Mouse (Mus musculus): Measurements from ENCODE around the gene Bex2.
A peak's percentile ranks its signal among the peaks of the same experiment; 100 is the strongest.
"Not testable (repeated sequence)": the region's sequence is repeated elsewhere in the genome, so short reads cannot be mapped to it uniquely, and the experiment has no call there.

The Bex2 gene

DNA sequence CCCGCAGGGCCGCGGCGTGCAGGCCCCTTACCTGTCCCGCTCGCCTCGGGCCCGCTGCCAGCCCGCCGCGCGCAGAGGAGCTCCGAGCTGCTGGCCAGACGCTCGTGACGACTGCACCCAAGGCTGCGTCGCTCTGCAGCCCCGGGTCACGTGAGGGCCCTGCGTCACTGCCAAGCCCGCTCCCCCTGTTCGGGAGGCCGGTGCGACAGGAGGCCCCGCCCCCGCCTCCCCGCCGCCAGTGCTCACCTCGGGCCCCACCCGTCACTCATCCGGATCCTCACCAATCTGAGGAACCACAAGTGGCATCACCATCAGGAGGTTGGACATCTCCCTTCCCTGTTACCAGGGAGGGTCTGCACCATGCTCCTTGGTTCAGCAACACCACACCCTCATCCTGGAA, at the start of gene Bex2:
Gene Bex2 (minus strand): TSS at position 217 of the 400 bp plus-strand sequence.
- DNase-seq, result not testable (repeated sequence)

DNA sequence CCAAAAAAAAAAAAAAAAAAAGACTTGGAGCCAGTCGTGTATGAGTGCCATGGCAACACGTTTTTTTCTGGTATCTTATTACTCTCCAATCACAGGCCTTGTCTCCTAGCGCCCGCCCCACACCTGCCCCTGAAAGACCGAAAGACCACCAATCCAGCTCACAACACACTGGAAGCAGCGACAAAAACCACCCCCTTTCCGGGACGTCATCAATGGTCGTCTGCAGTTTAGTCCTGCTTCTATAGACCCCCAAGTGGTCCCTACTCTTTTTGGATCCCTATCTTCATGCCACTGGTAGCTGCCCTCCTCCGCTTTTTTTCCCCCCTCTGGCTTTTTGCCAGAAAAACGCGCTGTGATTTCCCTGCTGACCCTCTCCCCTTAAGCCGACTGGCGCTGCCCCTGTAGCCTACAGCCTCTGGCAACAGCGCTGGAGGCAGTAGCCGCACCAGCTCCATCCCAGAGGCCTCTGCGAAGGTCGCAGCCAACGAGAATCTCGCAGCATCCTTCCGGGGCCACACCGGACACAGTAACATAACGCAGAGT, 47.5 kb upstream of the Bex2 start:
- peak; percentile 61 for DNase-seq

DNA sequence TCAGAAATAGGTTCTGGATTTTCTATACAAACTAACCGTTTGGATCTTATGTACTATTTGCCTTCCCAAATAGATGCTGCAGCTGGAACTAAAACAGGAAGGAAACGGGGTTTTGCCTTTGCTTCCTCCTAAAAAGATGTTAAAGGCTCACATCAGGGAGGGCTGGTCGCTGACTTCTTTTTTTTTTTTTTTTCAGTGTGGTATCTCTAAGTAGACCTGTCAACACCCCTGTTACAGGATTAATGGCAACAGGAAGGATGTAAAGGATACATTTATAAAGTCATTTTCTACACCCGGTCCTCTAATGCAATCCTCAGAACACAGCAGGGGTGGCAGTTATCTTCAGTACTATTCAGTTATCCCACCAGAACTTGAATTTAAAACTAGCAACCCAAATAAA, 47.0 kb upstream of the Bex2 start:
- DNase-seq, result no peak

DNA sequence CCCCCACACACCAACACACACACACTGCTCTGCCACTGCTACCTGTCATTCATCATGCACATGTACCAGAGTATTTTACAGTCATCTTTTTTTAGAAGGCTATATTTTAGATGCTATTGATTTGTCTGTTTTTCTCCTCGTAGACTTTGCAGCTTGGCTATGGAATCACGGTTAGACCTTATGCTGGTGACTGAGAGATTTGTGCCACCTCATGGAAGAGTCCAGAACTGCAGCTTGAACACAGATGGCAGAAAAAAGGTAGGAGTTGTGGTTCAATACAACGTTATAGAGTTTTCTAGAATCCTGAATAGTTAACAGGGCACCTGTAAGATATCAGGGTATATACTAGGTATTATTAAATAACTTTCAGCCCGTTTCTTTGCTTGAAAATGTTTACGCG, 39.9 kb upstream of the Bex2 start:
- peak; percentile 58 for DNase-seq

DNA sequence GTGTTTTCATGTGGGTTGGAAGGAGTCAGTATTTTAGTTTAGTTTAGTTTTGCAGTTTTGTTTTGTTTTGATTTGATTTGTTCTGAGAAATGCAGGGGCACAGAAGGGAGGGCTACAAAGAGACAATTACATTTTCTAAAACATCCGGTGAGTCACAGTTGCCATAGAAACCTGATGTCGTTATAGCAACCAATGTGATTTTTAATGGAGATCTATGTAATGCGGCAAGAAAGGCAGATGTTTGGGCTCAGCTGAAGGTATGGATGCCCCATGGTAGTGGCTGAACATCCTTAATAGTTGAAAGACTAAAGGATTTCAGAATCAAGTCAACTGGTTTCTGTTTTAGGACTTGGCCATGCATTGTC, 36.7 kb upstream of the Bex2 start:
- no peak for DNase-seq

DNA sequence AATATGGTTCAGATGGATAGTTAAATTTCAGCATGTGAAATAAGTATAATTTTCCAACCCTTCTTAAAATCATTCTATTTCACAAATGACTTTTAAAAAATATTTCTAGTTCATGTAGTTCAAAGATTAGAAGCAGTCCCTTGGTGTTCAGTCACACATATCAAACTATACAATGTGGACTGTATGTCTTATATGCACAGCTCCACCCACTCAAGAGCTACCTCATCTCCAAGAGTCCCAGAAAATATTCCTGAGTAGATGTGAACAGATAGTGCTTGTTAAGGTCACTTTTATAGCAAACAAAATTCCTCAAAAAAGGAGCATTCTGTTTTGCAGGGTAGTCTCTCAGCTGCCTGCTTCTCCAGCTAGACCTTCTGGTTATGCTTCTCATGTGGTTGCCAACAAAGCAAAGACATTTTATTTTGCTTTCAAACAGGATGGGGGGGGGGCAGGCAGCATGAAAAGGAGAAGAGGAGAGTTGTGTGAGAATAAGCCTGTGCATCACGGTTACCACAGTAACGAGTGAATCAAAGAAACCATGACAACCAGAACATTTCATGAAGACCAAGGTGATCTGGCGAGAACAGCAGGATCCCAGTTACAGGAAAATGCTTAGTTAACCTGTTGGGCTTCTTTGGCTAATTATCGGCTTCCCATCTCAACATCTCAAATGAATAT, 36.1 kb upstream of the Bex2 start:
- peak; percentile 10 for DNase-seq

DNA sequence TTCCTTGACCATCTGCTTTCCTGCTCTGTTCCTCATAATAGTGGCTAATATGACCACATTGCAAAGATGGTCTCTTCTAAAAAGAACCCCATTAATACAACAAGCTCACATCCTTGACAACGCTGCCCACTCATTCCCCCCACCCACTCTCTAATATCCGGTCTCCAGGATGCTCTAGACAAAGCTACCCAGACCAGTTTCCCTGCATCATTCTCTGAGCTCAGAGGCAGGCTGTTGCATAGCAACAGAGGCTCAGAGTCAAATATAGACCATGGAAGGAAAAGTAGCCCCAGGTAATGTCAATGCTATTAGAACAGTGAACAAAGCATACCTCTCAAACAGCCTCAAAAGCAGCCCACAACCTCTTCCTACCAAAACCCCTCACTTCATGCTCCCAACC, 26.4 kb upstream of the Bex2 start:
- no peak for DNase-seq

DNA sequence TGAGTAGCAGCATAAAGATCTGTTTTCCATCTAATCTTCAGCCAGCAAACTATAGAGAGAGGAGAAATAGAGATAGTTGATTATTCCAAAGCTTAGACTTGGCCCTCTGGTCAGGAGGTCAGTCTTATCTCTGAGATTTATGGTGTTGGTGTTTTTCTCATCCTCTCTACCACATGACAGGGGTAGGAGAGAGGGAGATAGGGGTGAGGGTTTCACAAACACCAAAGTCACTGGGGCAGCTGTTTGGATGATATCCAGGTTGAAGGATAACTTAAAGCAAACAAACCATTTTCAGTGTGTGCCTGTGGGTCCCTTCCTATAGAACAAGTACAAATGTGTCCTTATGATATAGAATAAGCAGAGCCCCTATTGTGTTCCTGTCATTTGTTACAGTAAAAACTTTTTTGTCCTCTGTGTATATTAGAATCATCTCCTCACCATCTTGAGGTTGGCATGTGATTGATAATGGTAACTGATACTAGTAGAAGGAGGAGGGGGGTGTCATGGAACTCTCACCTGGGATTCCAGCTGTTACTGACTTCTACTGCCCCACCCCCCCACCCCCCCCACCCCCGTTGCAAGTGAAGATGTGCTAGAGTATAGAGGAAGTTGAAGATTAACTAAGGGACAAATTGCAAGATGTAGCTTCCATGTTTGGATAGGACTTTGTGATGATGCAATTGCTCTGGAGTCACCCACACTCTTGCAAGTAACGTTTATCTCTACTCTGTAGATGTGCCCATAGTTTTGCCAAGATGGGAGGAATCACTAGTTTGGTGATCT, 24.7 kb upstream of the Bex2 start:
- DNase-seq, result no peak

DNA sequence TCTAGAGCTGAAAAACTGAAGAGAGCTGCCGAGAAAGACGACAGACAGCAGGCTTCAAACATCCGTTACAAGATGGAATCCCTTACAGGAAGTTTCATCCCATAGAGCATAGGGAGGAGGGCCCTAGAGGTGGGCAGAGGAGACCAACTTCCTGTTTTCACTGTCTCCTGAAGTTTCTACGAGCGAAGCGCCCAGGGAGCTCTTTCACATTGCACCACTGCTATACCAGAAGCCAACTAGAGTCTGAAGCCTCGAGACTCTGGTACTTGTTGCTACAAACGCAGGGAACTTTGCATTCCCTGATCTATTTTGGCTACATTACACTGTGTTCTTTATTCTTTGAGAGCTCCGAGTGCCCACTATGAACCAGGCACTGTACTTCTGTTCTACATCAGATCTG, 17.1 kb upstream of the Bex2 start, which contains the start of gene Nxf3:
Gene Nxf3 (minus strand): TSS at position 101 of the 400 bp plus-strand sequence.
- no peak for DNase-seq

DNA sequence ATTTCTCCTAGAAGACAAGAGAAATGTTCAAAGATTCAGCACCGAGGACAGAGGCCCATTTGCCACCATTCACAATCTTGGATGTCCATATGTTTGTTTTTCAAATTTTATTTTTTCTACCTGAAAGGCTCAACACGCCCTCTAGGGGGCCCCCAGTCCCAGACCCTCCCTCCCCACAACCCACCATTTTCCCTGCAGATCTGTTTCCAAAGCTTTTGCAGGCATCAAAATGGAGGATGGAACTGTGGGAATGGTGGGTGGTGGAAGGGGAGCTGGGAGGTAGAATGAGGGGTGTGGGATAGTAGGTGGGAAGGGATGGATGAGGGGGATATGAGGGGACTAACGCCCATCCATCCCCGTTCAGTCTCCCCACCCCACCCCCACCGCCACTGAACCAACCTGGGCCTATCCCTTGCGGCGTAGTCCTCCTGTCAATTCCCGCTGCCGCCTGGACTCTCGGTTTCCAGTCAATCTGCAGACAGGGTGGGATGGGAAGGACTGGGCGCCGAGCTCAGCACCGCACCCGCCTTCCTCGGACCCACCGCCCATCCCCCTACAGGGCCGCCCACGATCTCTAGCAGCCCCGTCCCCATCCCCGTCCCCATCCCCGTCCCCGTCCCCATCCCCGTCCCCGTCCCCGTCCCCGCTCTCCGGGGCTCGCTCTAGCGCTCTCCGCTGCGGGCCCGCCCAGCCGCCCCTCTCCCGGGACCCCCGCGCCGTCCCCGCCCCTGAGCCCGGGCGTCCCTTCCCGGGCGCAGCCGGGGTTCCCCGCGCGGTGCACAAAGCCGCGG, 640 bp downstream of the Bex2 start:
- peak; percentile 18 for DNase-seq

DNA sequence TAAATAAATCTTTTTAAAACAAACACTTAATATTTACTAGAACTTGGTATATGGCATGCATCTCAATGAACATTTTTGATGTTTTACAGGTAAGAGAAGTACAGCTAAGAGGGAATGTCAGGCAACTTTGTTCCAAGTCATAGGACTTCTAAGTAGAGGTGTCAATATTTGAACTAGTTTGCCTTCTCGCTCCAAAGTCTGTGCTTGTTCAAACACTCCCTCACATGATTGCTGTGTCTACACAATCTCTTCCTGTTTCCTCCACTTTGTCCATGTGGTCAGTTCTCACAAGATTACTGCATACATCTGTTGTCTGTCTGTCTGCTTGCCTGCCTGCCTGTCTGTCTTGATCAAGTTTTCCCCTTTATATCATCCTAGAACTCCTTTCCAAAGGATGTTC, 7.3 kb downstream of the Bex2 start:
- no peak for DNase-seq

DNA sequence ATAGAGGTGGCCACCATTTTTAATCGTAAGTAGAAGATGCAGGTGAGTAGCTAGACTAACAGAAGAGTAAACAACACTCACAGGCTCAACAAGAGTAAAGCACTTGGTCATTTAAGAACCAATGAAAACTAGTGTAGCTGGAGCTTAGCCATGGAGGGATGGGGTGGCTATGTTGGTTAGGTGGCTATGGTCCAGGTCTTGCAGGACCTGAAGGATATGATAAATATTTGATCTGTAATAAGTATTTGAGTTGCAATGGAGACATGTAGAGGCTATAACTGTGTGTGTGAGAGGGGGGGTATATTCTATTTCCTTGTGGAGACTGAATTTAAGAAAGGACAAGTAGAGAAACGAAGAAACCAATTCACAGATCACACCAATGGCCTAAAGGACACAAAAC, 16.8 kb downstream of the Bex2 start:
- DNase-seq, result no peak

DNA sequence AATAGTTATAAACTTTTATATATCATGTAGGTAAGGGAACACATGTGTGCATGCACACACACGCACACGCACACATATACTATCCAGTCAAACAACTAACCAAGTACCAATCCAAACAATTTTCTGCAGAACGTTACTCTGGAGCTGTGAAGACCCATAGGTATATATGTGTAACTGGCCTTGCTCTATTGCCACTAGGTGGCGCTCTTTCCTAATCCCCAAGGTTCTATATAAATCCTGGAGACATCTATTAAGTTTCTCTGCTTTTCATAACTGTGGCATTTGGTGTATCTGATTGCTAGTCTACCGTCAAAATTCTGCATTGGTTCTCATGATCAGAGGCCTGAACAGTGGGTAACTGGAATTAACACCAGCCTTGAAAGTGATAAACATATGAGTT, 20.5 kb downstream of the Bex2 start:
- peak; percentile 65 for DNase-seq

DNA sequence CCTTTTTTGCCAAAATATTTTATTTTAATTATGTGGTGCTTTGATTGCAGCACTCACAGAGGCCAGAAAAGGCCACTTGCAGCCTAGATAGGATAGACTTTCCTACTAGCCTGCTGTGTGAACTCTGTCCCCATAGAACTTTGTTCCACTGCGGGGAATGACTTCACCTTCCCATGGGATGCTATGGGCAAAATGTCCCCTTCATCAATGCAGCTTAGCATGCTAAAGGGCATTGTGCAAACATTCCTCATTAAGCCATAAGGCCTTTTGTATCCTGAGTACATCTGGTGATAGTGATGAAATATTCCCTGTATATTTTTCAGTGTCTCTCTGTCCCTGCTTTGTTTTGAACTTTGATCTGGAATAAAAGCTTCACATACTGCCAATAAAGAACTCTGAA, 24.3 kb downstream of the Bex2 start:
- no peak for DNase-seq

DNA sequence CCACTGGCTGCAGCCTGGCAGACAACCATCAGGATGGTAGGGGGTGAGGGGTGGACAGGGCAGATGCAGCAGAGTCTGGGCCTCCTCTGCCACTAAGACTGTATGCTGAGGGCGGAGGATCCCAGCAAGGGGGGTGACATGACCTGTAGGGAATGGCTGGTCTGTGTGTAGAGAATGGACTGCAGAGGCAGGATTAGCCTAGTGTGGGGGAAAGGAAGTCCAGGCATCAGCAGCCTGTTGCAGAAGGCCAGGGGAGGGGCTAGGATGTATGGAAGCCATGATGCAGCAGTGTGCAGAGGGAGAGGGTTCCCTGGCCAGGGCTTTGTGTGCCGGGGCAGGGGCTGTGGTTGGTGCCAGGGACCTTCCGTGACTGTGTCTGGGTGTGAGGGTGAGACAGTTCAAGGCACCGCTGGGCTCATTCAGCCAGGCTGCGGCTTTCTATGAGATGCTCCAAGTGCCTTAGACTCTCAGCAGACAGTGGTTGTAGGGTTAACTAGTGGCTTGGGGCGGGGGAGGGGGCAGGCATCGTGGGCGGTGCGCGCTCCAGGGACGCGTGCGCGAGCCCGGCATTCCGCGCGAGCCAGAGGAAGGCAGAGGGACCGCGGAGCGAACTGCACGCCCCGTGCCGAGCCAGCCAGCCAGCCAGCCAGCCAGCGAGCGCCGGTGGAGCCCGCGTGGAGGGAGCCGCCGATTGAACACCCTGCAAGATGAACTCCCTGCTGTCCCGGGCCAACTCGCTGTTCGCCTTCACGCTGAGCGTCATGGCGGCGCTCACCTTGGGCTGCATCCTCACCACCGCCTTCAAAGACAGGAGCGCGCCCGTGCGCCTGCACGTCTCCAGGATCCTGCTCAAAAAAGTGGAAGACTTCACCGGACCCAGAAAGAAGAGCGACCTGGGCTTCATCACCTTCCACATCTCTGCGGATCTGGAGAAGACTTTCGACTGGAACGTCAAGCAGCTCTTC, 35.0 kb downstream of the Bex2 start, which contains the start of gene Arxes1:
Gene Arxes1 (plus strand): TSS at position 569 of the 965 bp plus-strand sequence.
- DNase-seq, result peak; percentile 16

DNA sequence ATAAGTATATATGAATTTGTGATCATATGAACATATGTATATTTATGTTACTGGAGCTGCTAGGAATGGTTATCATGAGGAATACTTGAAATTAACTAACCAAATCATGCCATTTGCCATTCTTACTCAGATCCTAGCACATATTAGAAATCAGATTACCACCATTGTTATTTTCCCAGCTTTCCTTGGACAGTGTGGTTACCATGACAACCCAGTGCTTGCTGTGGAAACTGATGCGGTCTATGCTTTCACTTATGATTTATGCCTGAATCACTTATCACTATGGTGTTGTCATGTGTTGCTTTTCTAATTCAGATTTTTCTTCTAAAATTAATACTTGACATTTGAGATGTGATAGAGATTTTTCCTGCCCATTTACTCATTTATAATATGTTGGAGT, 37.7 kb downstream of the Bex2 start:
- DNase-seq, result no peak
